Mouse (Mus musculus) erythroblast, embryonic 14.5 days (primary cell): Measurements from ENCODE around the gene Mapk10.

ENCODE experiments used
- GATA1 ChIP-seq: IDR thresholded peaks from 2 replicates; pipeline ENCODE4 v1.6.1; 2012; ENCODE audit warnings: low read length, inconsistent platforms, mixed read lengths
- TAL1 ChIP-seq: IDR thresholded peaks from 3 replicates; pipeline ENCODE4 v1.6.1; 2012; ENCODE audit warnings: low read length, inconsistent platforms, mixed read lengths

DNA sequence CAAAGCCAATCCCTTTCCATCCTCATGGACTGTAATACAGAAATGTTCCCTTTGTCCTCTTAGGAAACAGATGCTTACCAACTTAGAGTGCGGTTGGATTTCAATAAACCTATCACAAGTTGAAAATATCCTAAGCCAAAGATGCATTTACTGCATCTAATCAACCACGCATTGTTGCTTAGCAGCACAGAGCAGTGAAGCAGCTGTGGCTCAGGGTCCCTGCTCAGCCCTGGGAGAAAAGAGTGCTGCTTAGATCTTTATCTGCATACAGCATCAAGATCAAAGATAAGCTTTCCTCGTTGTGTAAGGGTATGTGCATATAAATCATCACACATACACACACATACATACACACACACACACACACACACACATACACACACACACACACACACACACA lies 190.2 kb downstream of the Mapk10 start:
- TF ChIP-seq GATA1: no peak
- TF ChIP-seq TAL1: no peak
